Mouse (Mus musculus) ES-CJ7 (cell line): ENCODE measurements around the gene Kcnd3.

ENCODE experiments used
- DNase-seq: peaks from one replicate; pipeline ENCODE4 v3.0.0; 2011; ENCODE audit warnings: low read depth, low spot score

Kcnd3 gene

DNA sequence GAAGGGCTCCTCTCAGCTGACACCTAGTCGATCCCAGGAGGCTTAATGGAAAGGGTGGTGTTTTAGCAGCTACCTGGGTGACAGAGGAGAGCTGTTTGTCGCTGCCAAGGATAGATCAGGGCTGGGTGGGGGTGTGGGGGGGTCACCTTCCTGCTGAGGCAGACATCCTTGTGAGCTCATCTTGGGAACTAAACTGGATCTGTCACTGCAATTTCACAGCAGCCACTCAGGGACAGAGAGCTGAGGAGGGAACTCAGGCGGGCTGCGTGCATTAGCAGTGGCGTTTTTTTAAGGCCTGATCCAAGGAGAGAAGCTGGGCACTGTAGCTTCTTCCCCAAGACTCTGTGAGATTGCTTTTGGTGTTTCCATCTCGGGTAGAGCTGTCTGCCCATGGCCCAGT, 129.0 kb downstream of the Kcnd3 start:
- no peak for DNase-seq

DNA sequence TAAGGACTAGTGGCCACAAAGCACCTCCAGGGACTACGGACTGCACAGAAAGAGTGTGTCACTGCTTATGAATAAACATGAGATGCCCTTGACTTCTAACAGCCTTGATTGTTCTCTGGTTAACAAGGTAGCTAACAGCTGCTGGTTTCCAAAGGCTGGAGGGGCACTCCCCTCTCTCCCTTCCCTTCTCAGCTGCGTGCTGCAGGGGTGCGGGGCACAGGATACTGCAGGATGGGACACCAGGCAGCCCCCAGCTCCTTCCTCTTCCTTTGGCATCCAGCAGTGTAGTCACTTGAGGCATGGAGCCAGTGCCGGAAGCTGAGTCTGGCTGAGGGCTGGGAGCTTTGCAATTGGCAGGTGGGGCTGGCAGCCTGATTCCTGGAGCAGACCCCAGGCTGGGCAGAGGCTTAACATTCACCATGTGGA, 133.6 kb downstream of the Kcnd3 start:
- DNase-seq: no peak

DNA sequence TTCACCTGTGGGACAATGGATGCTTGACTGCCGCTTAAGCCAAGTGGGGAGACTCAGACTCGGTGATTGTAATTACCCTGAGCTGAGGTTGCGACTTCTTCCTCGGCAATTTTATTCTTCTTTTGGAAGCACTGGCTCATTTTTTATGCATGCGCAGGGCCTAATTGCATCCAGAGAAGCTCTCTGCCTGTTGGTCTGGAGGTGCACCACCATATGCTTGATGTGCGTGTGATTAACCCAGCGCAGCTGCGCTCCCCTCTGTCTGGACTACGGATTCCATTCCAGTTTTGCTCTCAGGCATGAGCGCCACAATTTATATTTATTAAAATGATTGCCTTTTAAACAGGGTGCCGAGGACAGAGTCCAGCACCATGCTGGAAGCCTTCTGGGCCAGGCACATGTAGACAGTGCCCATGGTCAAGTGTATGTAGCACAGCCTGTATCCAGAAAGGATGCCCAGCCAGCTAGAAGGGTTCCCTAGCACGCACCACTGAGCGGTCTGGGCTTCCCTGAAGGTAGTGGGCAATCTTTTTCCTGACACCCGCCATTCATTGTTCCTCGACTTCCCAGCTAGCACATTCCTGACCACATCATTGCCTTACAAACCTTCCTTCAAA, 138.0 kb downstream of the Kcnd3 start:
- no peak for DNase-seq

DNA sequence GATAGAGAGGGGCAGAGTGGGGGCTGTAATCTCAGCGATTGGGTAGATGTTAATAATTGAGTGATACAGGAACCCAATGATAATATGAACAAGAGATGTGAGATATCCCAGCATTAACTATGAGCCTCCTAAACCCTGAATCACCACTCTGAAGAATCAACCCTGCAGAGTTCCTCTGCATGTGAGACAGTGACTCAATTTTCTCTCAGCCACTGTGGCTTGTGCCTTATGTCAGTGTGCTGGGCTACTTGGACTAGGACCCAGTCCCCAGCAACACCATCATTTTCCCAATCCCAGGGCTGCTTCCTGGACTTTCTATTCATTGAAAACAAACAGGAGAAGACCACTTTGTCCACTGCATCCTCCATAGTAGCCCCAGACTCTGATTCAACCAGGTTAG, 139.6 kb downstream of the Kcnd3 start:
- no peak for DNase-seq

DNA sequence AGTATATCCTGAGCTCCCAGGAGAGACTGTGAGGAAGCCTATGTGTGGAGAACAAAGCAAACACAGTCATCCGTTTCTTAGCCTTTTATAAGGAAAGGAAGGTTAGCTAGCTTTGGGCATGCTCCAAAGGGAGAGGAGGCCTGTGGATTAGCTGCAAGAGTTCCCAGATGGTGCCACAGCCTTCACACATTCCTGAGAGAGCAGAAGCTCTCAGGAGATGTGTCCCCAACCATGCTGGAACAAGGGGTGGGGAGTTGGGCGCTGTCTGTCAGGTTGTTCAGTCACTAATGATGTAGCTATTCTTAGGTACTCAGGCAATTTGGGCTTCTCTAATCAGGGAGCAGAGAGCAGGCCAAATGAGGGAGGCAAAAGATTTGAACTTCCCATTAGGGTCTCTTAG, 140.1 kb downstream of the Kcnd3 start:
- no peak for DNase-seq

DNA sequence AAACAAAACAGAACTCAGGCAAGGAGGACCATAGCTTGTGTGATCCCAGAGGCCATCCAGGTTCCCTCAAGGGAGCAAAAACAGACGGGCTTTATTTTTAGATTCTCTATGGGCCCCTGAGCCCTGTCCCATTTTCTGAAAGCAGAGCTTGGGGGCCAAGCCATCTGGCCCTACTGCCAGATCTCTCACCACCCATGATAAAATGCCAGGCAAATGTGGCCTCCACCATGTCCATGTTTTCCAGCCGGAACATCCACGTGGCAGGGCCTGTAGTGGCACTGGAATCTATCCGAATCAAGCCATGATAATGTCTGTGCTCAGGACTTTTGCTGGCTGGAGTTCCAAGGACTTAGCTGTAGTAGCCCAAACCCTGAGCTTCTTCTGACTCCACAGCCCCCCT, 148.4 kb downstream of the Kcnd3 start:
- DNase-seq: no peak

DNA sequence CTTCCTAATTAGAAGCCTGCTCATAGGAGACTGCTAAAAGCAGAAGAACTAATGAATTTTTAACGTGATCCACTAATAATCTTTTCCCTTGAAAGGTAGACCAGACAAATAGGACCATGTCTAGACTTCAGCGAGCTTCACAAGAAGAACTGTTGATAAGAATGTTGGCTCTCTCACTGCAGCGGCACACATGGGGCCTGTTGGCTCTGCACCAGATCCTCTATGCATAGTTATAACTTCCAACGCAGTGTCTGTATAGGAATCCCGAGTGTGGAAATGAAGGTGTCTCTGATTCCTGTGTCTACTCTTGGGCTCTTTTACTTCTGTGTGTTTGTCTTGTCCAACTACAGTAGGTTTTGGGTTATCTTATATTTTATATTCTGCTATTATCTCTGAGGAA, 150.8 kb downstream of the Kcnd3 start:
- no peak for DNase-seq

DNA sequence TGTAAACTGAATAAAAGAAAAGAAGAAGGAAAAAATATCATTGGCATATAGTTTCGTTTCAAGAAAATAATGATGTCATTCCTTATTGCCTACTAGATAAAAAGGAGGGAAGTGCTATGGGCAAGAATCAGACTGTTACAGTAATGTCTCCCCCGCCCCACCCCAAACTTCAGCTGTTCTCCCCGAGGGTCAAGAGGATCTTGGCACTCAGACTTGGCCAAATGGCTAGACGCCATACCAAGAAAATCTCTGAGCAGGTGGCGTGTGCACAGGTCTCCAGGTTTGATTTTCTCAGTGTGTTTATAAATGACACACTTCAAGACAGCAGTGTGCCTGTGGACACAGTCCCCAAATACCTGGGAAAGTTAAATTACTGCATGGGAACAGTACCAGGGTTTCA, 153.6 kb downstream of the Kcnd3 start:
- DNase-seq: no peak

DNA sequence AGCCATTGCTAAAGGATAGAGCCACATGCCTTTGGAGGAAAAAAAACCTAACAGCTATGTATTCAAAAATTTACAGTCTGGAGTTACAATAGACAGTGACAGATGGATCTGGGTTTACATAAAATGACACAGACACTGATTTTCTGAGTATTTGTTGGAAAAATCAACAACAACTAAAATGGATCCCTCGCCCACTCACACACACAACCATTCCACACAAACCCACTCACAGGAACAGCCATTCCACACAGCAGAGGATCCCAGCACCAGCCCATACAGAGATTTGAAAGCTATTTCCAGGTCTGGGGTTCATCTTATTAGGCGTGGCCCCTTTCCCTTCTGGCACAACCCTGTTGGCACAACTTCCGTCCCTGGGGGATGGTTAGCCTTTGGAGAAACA, 156.7 kb downstream of the Kcnd3 start:
- DNase-seq: no peak

DNA sequence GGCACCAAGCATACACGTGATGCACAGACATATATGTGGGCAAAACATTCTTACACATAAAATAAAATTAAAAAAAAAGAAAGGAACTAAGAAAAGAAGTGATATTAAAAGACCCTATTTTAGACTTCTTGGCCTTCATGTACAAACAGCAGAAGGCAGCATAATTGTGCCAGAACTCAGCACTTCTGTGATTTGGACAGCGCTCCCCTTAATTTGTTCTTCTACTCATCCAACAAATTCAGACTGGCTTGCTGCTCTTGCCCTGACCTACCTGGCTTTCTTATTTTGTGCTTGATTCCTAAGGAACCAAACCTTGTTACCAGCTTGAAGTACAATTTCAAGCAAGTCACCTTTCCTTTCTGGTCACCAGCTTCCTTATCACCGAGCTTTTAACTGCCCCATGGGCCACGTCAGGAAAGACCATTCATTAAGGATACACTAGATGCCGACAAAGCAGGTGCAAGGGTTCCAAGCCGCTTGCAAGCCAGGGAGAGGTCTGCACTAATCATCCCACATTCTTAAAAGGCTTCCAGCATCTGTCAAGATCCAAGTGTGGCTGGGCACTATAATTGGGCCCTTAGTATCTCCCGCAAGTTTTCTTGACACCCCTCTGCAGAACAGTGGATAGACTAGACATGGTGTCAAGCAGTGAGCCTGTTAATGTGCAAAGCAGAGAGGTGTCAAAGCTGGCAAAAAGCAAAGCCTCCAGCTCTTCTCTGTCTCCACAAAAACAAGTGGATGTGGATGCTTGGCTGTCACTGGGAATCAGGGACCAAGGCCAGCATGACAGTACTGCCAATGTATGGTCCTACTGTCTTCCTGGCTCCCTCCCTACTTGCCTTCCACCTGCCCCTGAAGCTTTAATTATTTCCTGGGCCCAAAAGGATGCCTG, 159.6 kb downstream of the Kcnd3 start:
- no peak for DNase-seq

DNA sequence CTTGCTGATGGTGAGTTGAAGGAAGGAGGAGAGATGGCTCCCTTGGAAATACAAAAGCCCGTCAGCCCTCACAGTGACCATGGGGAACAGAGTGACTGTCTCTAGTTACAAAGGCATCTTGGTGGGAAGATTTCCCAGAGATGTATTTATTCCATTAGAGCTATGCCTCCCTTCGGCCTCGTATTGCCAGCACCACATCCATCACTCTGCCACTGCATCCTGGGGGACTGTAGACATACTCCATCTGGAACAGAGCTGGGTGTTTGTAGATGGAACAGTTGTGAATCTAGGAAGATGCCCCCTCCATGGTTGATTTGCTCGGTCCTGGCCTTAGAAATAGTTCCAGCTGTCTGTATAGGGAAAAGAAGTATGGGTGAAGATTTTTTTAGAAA, 160.3 kb downstream of the Kcnd3 start:
- DNase-seq: no peak

DNA sequence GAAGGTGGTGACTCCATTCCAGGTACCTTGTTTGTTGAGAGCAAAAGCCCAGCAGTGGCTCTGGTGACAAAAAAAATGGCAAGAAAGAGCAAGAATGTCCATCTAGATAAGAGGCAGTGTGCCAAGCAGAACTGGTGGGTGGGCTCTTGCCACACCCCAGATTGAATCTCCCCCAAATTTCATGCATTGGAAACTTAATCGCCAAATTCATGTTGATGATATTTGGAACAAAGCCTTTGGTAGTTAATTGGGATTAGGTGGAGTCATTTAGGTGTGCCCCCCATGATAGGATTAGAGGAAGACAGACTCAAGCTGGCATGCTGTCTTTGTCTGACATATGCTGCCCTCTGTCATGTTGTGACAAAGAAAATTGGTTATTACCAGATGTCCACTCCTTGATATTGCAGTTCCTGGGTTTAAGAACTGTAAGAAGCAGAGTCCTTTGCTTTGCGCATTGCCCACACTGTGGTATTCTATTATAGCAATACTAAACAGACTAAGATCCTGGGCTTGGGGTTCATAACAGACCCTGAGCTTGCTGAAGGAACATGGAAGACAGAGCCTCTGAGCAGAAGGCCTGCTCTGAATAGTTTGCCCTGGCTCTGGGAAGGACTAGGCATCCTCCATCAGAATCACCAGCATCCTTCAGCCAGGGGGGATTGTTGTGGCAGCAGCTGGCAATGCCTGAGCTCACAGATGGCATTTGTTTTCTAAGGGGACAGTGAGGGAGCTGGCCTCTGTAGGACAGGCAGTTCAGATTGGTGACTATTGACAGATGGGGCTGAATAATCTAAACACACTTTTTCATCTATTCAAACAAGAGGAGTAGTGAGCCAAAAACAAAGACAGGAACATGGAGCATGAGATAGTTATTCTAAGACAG, 165.0 kb downstream of the Kcnd3 start:
- DNase-seq: no peak

DNA sequence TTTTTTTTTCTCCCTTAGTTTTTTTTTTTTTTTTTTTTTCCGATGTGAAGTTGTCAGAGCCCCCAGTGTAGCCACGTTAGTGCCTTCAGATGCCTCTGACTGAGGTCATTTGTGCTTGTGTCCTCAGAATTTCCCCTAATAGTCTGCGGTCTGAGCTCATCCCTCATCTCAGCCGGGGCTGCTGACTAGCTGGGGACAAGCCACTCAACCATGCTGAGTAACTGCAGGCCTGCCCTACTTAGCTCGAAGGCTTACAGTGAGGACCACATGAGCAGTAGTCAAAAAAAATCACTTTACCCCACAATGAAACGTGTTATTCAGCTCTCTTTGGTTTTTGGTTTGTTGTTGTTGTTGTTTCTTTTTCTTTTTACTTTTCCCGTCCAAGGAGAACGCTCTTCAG, 169.0 kb downstream of the Kcnd3 start:
- DNase-seq: no peak

DNA sequence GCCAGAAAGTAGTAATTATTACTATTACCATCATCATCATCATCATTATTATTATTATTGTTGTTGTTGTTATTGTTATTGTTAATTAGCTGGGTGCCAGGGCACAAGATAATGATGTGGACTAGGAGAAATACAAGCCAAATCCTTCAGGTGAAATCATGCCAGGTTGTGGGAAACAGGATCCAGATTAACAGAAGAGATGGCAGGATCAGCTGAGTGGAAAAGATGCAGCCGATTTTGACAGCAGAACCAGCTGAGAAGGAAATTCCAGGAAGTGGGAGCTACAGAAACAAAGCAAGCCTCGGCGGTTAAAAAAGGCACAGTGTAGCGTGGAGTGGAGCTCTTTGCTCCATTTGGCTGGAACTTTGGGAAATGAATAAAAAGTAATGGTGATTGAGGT, 171.0 kb downstream of the Kcnd3 start:
- no peak for DNase-seq

DNA sequence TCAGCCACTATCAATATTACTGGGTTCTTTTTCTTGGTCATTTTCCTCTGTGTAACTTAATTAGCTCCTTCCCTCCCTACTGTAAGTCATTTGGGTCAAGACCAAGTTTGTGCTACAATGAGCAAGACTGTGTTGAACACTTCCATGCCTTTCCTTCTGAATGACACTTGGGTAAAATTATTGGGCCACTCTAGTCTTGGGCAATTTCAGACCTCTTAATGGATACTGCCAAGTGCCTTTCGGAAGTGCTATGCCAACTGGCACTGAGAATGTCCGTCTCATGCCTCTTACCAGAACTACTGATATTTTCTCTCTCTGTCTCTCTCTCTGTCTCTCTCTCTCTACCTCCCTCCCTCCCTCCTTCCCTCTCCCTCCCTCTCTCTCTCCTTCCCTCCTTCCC, 173.8 kb downstream of the Kcnd3 start:
- DNase-seq: no peak

DNA sequence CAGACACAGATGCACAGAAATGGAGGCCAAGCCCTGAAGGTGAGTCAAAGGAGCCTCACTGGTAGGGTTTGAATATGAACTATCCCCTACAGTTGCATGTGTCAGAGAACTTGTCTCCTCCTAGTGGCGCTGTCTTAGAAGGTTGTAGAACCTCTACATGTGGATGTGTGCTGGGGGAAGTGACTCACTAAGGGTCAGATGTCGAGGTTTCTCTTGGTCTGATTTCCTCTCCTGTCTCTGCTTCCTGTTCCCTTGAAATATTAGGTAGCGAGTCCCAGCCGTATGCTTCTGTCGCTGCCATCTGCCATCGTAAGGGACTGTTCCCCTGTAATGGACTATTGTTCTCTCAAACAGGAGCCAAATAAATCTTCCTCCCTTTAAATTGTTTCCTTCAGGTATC, 175.1 kb downstream of the Kcnd3 start:
- DNase-seq: no peak

DNA sequence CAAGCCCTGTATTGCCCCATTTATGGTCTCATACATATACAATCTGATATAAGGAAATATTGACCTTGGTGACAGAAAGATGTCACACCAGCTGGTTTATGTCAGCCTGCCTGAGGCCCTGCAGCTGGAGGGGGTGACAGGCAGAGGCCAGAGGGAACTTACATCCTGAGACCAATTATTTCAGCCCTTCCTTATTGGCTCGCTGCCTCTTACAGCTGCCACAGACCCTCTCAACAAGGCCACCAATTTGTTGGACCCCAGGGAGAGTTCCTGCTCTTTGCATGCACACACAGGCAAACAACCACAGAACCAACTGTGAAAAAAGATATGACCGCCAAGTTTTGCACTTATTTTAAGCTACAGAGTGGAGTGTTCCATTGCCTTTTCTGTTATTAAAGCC, 180.2 kb downstream of the Kcnd3 start:
- DNase-seq: no peak

DNA sequence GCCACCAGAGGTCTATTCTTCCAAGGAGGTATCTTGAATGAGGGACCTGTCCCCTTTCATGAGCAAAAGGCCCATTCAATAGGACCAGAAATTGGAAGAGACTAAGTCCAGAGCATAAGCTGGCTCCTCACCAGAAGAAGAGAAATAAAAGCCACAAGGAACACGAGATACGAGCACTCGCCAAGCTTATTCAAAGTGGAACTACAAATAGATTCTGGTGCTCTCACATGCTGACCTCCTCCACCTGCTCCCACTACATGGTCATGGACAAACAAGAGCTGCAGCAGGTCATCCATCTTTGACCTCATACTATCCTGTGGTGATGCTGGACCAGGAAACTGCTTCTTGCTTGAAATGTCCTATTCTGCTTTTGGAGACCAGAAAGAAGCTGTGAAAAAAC, 180.9 kb downstream of the Kcnd3 start:
- DNase-seq: no peak

DNA sequence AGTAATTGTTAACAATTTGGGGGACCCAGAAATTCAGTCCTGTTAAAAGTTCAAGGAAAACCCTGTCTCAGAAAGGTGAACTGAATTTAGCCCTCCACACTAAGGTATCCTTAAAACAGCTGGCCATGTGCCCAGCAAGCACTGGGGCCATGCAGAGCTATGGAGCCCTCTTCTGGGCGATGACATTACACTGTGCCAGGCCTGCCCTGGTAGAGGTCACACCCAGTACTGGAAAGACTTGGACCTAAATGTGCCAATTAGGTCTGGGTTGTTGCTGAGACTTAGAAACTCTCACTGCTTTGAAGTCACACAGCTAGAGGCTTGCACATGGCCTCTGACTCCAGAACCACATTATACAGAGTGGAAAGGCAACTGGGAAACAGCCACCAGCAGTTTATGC, 190.1 kb downstream of the Kcnd3 start:
- DNase-seq: no peak

DNA sequence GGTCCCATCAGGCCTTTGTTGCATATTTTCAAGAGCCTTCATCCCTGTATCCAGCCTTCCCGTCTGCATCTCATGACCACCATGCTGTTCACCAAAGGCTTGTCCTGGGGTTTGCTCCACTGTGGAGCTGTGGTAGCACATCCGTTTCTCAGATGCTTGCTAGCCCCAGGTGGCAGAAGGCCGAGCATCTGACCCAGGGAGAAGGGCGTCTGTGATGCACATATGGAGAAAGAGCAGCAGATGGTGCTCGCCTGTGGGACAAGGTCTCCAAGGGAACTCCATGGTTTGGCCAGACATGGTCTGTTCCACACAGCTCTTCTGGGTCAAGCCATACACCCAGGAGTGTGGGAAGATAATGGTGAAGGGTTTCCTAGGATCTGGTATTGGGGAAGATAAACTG, 191.4 kb downstream of the Kcnd3 start:
- no peak for DNase-seq

DNA sequence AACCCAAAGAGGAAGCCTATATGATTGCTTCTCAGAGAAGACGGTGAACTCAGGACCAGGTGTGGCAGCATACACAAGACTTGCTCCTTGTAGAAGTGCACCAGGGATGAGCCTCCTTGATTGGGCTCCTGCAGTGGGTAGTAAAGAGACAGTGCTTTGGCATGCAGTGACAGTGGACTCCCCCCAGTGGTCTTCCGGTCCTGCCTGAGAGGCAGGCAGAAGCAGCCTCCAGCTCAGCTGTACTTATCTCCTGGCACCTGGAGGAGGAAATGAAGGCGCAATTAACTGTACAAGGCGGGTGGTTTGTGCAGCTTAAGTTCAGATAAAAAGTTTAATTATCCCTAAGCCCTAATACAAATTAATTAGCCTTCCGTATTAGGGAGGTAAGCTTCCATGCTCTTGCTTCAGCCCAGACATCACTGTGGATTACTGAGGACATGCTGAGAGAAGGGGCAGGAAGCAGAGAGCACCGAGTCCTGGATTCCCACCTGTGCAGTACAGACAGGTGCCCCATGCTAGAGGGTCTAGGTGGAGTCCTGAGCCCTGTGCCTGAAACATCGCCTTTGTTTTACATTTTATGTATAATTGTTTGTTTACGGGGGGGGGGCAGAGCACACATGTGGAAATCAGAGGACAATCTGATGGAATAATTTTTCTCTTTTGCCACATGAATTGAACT, 196.9 kb downstream of the Kcnd3 start:
- no peak for DNase-seq
